Mouse (Mus musculus): ENCODE data around the gene 1700020N01Rik. TPM values are rescaled to one million over a fixed set of nuclear protein-coding genes. Genes with fewer than 3 reads are reported as not detected.

1700020N01Rik gene
- polyA plus RNA-seq, 1 experiment from 2014 or later: 0.36 TPM

DNA sequence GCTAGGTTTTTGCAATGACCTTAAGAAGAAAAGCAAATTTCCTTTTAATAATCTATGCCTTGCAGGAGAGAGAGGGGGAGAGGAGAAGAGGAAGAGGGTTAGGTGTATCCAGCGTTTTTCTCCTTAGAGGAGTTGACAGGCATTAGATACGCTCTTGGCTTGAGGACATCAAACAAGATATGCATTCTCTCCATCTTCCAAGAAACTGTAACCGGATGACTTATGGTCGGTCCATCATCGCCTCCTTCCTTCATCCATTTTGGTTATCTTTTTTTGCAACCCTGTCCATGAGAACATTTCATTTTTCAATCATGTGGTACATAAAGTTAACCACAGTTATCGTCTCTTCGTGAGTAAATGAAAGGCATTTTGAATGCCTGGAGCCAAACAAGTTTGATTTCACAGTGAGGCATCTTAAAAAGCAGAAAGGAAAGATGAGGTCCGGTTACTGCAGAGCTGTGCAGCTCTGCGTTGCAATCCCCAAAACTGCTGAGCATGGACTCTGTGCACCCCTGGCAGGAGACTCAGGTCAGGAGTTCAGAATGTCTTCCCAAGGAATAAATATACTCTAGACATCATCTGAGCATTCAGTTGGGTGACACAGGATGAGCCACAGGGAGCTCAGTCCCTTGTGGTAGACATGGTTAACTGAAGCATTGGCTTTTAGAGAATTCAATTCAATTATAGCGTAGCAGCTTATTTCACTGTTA is 36.2 kb downstream of the 1700020N01Rik start:
- Histone ChIP-seq H3K27me3 (ENCODE audit: insufficient read depth, low read length) (no peaks in the 10 kb centered on the region), H3K9me3 (replicated peaks; ENCODE audit: low read length) (no peaks in the 10 kb centered on the region), H3K27ac (no peak overlapping the region), H3K4me1 (replicated peaks; ENCODE audit: insufficient read depth, low read length) (no peaks in the 10 kb centered on the region), H3K4me2 (ENCODE audit: low read length) (no peak overlapping the region), H3K4me3 (replicated peaks; ENCODE audit: low read depth, low read length) (no peak overlapping the region), H3K9ac (ENCODE audit: low read depth, low read length) (no peak overlapping the region), H3K36me3 (ENCODE audit: insufficient read depth, low read length) (no peaks in the 10 kb centered on the region)
- ATAC-seq (replicated peaks; ENCODE audit: low FRiP score, low read depth) (no peak), DNase-seq (ENCODE audit: low spot score) (no peak)
- no peak for TF ChIP-seq CTCF (IDR thresholded peaks at IDR 0.05; ENCODE audit: low read depth)
- WGBS: 78% methylated on average over 10 of the region's 10 CpGs

- Histone ChIP-seq H3K36me3 (ENCODE audit: insufficient read depth, low read length) (no peaks in the 10 kb centered on the region), H3K4me2 (ENCODE audit: low read length) (no peak overlapping the region), H3K27me3 (ENCODE audit: insufficient read depth, low read length) (no peaks in the 10 kb centered on the region), H3K27ac (no peak overlapping the region), H3K4me3 (replicated peaks; ENCODE audit: low read depth, low read length) (no peak overlapping the region), H3K9ac (ENCODE audit: low read depth, low read length) (no peak overlapping the region), H3K4me1 (replicated peaks; ENCODE audit: insufficient read depth, low read length) (no peaks in the 10 kb centered on the region), H3K9me3 (replicated peaks; ENCODE audit: low read length) (no peaks in the 10 kb centered on the region)
- TF ChIP-seq CTCF (IDR thresholded peaks at IDR 0.05; ENCODE audit: low read depth): no peak
- WGBS: 86% methylated on average over 1 of the region's 1 CpGs
- DNase-seq (ENCODE audit: low spot score): peak; percentile 60
- no peak for ATAC-seq (replicated peaks; ENCODE audit: low FRiP score, low read depth)
Observed at GRCm38 (mm10) chr10:21631481-21631880, 38.5 kb downstream of the 1700020N01Rik start.

DNA sequence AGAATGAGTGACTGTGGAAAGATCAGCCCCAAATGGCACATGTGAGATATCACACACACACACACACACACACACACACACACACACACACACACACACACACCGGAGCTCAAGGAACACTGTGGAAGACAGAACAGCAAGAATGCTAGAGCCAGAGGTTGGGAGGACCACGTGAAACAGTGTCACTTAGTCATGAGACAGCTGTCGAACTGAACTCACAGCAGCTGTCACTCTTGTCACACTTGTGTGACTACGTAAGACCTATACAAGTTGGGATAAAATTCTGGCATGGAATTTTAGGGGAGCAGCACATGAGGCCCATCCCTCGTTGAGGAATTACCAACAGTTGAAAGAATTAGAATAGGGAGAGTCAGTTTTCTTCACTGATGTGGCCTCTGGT is 39.7 kb downstream of the 1700020N01Rik start:
- Histone ChIP-seq H3K27me3 (ENCODE audit: insufficient read depth, low read length) (no peaks in the 10 kb centered on the region), H3K36me3 (ENCODE audit: insufficient read depth, low read length) (no peaks in the 10 kb centered on the region), H3K9me3 (replicated peaks; ENCODE audit: low read length) (no peaks in the 10 kb centered on the region), H3K4me3 (replicated peaks; ENCODE audit: low read depth, low read length) (no peak overlapping the region), H3K4me1 (replicated peaks; ENCODE audit: insufficient read depth, low read length) (no peaks in the 10 kb centered on the region), H3K27ac (no peak overlapping the region), H3K9ac (ENCODE audit: low read depth, low read length) (no peak overlapping the region), H3K4me2 (ENCODE audit: low read length) (no peak overlapping the region)
- no peak for ATAC-seq (replicated peaks; ENCODE audit: low FRiP score, low read depth)
- TF ChIP-seq CTCF (IDR thresholded peaks at IDR 0.05; ENCODE audit: low read depth): no peak
- DNase-seq (ENCODE audit: low spot score): no peak
- 66% methylated on average over 5 of the region's 5 CpGs for WGBS

DNA sequence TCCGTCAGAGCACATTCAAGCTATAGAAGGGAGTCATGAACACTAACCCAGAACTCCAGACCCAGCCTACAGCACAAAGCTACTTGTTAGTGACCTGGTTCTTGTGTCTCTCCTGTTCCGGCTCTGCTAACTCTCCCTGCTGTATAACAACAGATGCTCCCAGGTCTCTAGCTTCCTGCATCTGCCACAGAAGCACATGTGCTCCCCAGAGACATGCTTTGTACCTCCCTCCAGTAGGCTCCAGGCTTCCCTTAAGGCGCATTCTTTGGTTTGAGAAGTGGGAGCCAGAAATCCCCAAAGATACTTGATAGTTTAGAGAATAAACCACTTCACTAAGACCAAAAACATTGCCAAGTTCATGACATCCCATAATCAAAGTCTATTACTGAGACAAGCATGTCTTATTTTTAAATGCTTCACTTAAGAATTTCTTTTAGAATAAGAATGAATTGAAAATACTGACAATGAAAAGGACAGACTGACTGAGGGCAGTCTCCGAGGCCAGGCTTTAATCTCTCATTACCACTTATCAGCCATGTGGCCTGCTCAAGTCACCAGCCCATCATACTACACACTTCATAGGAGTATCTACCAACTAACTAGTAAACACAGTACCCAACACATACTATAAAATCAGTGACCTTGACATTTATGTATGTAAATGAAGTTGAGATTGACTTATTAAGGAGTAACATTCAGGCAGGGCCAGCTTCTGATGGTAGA is 43.2 kb downstream of the 1700020N01Rik start:
- Histone ChIP-seq H3K4me3 (replicated peaks; ENCODE audit: low read depth, low read length) (no peak overlapping the region), H3K27ac (0 out of 2 replicates have a peak overlapping the region, but pooled peaks have one; percentile 11), H3K9ac (ENCODE audit: low read depth, low read length) (no peak overlapping the region), H3K36me3 (ENCODE audit: insufficient read depth, low read length) (no peaks in the 10 kb centered on the region), H3K4me2 (ENCODE audit: low read length) (no peak overlapping the region), H3K9me3 (replicated peaks; ENCODE audit: low read length) (no peaks in the 10 kb centered on the region), H3K4me1 (replicated peaks; ENCODE audit: insufficient read depth, low read length) (no peaks in the 10 kb centered on the region), H3K27me3 (ENCODE audit: insufficient read depth, low read length) (no peaks in the 10 kb centered on the region)
- DNase-seq (ENCODE audit: low spot score): no peak
- no peak for ATAC-seq (replicated peaks; ENCODE audit: low FRiP score, low read depth)
- 83% methylated on average over 4 of the region's 4 CpGs for WGBS
- no peak for TF ChIP-seq CTCF (IDR thresholded peaks at IDR 0.05; ENCODE audit: low read depth)

GRCm38 (mm10) chr10:21636711-21637081 is 43.8 kb downstream of the 1700020N01Rik start:
- no peak for ATAC-seq (replicated peaks; ENCODE audit: low FRiP score, low read depth)
- no peaks in the 10 kb centered on the region for H3K27me3 ChIP-seq (ENCODE audit: insufficient read depth, low read length)
- H3K4me2 ChIP-seq (ENCODE audit: low read length): no peak overlapping the region
- H3K27ac ChIP-seq: no peak overlapping the region
- H3K9ac ChIP-seq (ENCODE audit: low read depth, low read length): no peak overlapping the region
- H3K4me1 ChIP-seq (replicated peaks; ENCODE audit: insufficient read depth, low read length): no peaks in the 10 kb centered on the region
- H3K36me3 ChIP-seq (ENCODE audit: insufficient read depth, low read length): no peaks in the 10 kb centered on the region
- no peak for TF ChIP-seq CTCF (IDR thresholded peaks at IDR 0.05; ENCODE audit: low read depth)
- 70% methylated on average over 6 of the region's 6 CpGs for WGBS
- H3K4me3 ChIP-seq (replicated peaks; ENCODE audit: low read depth, low read length): no peak overlapping the region
- peak; percentile 58 for DNase-seq (ENCODE audit: low spot score)
- H3K9me3 ChIP-seq (replicated peaks; ENCODE audit: low read length): no peaks in the 10 kb centered on the region

DNA sequence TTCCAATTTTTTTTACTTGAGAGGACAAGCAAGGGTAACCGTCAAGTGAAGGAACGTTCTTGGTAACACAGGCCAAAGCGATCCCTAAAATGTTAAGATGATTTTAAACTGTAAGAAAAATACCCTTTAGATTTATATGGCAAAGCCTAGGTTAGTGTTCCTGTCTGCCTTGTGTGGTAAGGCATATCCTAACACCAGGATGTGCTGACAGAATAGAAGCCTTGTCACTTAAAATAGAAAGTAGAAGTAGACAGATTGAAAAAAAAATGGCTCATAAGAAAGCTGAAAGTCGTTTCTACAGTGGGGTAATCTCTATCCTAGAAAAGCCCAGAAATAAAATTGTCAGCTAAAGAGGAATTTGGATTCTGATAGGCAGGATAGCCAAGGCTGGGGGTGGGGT is 58.4 kb downstream of the 1700020N01Rik start:
- Histone ChIP-seq H3K27ac (no peak overlapping the region), H3K36me3 (ENCODE audit: insufficient read depth, low read length) (no peaks in the 10 kb centered on the region), H3K27me3 (ENCODE audit: insufficient read depth, low read length) (no peaks in the 10 kb centered on the region), H3K4me2 (ENCODE audit: low read length) (no peak overlapping the region), H3K9me3 (replicated peaks; ENCODE audit: low read length) (no peaks in the 10 kb centered on the region), H3K9ac (ENCODE audit: low read depth, low read length) (no peak overlapping the region), H3K4me1 (replicated peaks; ENCODE audit: insufficient read depth, low read length) (no peaks in the 10 kb centered on the region), H3K4me3 (replicated peaks; ENCODE audit: low read depth, low read length) (no peak overlapping the region)
- 83% methylated on average over 4 of the region's 4 CpGs for WGBS
- ATAC-seq (replicated peaks; ENCODE audit: low FRiP score, low read depth): no peak
- no peak for DNase-seq (ENCODE audit: low spot score)
- no peak for TF ChIP-seq CTCF (IDR thresholded peaks at IDR 0.05; ENCODE audit: low read depth)

Measured in kidney, postnatal 0 days (tissue).